Mouse (Mus musculus): ENCODE results near the gene Tmem251.

Tmem251 gene

DNA sequence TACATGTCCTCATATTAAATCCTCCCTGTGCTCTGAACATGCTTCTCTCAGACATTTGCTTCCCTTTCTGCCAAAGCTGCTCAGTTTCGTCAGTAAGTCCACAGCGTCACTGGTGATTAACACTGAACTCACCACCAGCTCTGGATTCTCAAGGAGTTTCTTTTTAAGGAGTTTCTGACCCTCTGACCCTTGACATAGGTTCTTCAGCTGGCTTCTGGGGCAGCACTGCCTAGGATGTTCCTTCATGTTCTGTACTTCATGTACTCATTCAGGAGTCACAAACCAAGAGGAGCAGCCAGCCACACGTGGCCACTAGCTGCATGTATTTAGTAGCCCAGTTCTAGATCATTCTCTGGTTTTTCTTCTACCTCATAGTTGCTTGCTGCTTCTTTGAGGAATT, 4.7 kb downstream of the Tmem251 start:
- intact Hi-C loops (cut with DNase I), result loop anchor here (10.0 kb wide), 1 partner anchor 317 kb away; no protein-coding TSS in a partner anchor

DNA sequence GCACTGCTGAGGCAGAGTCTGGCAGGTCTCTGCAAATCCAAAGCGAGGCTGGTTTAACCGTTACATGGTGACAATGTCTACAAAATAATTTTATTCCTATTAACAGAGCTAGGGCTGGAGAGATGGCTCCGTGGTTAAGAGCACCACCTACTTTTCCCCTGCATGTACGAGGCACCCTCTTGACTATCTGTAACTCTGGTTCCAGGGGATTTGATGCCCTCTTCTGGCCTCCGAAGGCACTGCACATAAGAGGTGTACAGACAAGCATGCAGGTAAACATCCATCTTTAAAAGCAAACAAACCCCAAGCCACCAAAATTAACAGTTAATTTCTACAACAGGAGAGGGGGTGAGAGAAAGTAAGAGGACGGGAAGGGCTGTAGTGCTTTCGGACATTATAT, 12.7 kb downstream of the Tmem251 start:
- intact Hi-C loops (cut with DNase I), result loop anchor here (2.0 to 5.0 kb wide), 2 partner anchors 16 to 121 kb away; partner anchors contain the start of gene Btbd7

DNA sequence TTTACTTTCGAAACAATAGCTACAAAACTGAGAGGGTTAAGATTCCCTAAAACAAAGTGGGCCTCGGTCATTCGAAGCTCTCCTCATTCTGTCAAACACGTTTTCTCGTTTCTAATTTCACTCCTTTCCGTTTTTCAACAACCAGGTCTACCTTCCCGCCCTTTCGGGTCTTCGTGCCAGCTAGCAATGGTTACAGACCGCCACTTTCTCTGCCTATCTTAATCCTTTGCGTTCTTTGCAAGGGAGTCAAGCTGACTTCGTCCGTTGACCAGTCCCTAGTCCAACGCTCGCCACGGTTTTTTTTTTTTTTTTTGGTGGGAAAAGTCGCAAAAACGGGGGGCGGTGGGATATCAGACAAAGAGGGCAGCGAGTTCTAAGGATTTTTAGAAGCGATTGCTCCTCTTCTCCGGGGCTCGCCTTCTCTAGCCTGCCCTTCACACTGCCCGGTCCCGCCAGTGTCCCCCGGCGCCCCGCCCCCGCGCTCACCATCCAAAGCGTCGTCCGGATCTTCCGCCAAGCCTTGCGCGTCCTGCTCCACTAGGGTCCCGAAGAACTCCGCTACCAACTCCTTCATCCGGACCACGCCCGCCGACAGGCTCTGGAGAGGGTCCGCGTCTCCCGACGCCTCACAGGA, 13.6 kb downstream of the Tmem251 start:
- intact Hi-C loops (cut with DNase I), result loop anchor here (2.0 to 5.0 kb wide), 2 partner anchors 16 to 120 kb away; partner anchors contain the start of gene Btbd7

DNA sequence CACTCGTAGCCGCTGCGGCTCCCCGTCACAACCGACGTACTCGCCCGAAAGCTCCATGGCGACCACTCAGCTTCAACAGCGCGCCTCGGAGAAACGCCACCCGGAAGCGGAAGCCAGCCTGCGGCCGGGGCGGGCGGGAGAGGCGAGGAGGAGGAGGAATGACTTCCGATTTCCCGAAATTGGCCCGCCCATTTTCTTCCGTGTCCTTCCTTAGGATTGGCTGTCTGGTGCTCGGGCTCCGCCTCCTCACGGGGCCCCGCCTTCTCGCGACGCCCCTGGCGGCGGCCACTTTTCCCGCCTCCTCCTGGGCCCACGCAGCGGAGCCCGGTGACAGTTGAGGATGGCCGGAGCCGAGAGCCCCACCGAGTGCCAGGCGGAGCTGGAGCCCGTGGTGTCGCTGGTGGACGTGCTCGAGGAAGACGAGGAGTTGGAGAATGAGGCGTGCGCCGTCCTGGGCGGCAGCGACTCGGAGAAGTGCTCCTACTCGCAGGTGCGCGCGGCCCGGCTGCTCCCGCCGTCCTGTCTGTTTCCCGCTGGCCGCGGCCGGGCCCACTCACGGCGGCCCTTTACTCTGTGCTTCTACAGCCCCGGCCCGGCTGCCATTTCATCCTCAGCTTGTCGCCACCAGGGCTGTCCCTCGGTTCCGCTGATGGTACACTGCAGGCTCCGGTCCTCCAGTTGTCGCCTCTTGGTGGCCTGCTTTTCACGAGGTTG, 14.3 kb downstream of the Tmem251 start, which contains the start of the genes Gm28051, Gon7 and Ubr7:
Gene Gm28051, minus strand, starts transcription at position 77 of the 714 bp plus-strand sequence.
Gene Gon7, minus strand, starts transcription at position 115 of the 714 bp plus-strand sequence.
Gene Ubr7, plus strand, starts transcription at position 279 of the 714 bp plus-strand sequence.
- intact Hi-C loops (cut with DNase I), result loop anchor here (2.0 to 5.0 kb wide), 2 partner anchors 17 to 119 kb away; partner anchors contain the start of gene Btbd7

DNA sequence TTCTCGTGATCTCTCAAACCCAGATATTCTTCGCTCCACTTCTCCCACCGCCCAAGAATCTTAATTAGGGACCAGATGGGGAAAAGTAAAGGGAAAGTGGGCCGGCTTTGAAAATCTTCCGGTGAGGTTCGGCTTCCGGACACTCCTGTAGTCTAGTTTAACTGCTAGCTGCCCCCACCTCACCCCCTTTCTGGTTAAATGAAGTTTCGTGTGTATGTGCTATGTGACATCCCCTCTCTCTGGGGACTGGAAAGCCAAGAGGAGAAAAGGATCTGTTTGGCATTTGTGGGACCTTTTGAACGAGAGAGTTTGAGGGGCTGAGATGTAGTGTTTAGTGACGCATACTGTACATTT, 14.8 kb downstream of the Tmem251 start, which contains the start of gene Gm20604:
Gene Gm20604, minus strand, starts transcription at position 270 of the 354 bp plus-strand sequence.
- intact Hi-C loops (cut with DNase I), result loop anchor here (5.0 kb wide), 1 partner anchor 119 kb away; the partner anchor contains the start of gene Btbd7

DNA sequence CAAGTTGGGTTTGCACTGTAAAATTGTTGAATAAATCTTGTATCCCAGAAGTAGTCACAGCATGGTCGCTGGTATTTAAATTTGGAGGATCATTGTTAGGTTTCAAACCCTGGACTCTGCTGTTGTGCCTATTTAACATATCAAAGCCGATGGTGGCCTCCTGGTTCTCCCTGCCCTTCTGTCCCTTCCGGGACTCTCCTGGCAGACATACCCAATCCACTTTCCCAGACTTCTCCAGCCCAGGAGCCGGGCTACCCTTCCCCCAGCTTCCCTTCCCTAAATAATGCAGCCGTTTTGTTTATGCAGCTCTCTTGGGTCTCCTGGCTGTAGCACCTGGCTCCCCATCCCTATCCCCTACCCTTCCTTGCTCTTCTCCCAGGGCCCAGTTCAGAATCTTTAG, 15.4 kb downstream of the Tmem251 start:
- intact Hi-C loops (cut with DNase I), result loop anchor here (5.0 kb wide), 1 partner anchor 118 kb away; the partner anchor contains the start of gene Btbd7

DNA sequence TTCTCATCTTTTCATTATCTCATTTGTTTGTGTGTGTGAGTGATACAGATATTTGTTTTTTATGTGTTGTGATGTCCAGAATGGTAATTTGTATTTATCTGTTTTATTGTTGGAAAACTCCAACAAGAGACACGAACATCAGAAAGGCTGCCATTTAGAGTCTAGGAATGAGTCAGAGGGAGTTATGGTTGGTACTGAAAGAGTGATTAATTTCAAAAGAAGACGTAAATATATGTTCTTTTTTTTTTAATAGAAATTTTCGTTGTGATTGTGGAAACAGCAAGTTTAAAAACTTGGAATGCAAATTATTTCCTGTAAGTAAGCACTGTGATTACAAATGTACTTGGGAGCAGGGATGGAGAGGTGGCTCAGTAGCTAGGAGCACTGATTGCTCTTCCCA, 18.1 kb downstream of the Tmem251 start:
- intact Hi-C loops (cut with DNase I), result no loop called here

DNA sequence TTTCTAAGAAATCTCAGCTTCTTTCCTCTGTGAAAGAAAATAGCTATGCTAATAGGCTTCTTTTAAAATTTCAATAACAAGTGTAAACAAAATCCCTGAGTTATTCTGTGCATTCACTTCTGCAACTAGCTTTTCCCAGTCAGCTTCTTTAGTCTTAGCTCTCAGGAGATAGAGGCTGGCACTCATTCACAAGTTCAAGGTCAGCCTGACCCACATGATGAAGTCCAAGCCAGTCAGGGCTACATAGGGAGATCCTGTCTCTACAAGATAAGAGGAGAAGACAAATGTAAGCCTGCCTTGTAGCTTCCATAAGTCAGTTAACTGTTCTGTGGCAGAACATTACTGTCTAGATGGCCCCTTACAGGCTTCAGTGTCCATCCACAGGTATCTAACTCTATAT, 20.1 kb downstream of the Tmem251 start:
- intact Hi-C loops (cut with DNase I), result no loop called here

DNA sequence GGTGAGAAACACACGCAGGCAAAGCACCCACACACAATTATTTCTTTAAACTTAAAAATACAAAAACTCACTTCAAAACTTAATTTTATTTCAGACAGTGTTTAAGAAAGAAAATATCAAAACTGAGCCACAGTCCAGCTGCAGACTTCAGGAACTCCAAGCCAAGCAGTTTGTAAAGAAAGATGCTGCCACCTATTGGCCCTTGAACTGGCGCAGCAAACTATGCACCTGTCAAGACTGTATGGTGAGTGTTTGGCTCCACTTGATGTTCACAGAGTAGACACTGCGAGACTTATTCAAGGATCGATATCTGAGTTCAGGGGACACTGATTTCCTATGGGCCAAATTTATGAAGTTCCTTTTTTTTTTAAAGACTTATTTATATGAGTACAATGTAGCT, 25.4 kb downstream of the Tmem251 start:
- intact Hi-C loops (cut with DNase I), result no loop called here

DNA sequence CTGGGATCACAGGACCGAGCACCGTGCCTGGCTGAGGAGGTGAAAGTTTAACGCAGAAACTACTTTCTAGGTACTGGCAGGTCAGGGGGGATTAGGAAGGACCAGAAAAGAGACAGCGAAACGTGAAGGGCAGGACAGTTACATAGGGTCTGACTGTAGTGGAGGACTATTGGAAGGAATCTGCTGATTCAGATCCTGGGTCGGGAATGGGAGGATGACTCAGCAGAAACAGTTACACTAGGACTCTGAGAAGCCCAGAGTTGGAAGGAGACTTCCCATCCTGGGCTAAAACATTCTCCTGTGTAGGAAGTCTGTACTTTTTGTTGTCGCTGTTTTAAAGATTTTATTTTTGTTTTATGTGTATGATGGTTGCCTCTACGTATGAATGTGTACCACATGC, 28.0 kb downstream of the Tmem251 start:
- intact Hi-C loops (cut with DNase I), result no loop called here

DNA sequence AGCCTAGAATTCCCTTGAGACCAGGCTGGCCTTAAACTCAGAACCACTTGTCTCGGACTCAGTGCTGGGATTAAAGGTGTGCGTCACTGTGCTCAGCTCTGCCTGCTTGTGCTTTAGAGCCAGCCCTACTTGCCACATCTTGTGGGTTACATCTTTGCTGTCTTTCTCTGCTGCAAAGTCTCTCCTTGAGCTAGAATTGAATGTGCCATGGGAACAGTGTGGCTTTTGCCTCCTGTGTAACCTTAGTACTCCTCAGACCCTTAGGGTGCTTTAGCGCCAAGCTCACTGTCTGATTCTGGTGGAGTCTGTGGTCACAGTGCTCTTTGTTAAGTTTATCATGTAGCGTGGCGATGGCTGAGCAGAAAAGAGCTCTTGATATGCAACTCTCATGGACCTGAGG, 29.1 kb downstream of the Tmem251 start:
- intact Hi-C loops (cut with DNase I), result no loop called here

DNA sequence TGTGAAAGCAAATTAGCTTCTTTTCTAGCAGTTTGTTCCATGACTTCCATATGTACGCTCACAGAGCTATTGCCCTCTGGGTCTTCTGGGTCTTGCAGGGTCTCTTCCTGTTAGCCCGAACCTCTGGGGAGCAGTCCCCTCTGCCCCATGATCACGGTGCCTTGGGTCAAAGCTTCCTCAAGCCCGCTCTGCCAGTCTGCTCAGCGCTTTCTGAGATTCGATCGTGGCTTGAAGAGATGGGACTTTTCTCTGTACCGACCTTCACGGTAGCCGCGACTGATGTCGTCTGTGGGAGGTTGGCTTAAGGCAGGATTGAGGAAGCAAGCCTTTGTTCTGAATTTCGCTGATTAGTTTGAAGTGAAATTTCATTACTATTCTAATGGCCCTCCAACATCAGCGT, 32.5 kb downstream of the Tmem251 start:
- intact Hi-C loops (cut with DNase I), result no loop called here

DNA sequence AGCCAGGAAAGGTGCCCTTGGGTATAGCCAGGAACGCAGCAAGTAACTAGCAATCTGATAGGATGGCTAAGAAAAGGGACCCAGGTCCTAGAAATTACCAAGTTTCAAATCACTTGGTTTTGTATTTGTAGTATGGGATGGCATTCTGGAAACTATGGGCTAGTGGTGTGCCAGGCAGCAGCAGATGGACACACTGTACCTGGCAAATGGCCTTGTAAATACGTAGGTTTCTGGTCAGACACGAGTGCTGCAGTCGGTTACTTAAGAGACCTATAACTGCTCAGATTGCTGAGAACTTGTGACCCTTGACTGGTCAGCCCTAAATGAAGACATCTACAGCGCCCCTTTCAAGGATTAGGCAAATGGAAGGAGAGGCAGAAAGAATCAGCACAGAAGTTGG, 34.6 kb downstream of the Tmem251 start:
- intact Hi-C loops (cut with DNase I), result no loop called here

DNA sequence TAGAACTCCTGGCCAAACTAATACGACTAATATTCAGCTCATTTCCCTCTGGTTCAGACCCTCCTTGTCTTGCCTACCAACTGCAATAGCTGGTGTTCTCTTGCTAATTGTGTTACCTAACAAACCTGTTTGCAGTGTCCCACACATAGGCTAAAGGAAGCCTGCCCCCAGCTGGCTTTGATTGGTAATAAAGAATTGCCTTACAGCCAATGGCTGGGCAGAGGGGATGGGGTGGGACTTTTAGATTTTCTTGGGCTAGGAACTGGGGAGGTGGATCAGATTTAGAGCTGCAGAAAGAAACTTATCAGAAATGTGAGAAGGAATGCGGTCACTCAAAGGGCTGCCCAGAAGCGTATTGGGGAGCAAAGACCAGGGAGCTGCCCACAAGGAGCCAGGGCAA, 35.9 kb downstream of the Tmem251 start:
- intact Hi-C loops (cut with DNase I), result no loop called here

DNA sequence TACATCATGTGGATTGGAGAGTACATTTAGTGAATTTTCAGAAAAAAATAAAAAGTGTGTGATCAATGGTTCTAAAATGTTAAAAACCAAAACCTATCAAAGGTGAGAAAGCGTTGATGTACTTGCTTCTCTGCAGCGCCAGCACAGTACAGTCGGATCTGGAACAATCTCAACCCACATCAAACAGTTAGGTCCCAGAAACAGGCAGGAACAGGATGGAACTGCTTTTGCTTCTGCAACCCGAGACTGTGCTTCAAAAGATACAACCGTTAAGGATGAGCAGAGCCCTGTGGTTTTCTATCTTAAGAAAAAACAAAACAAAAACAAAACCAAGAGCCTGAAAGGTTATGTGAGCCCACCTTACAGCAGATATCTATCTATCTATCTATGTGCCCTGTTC, 39.3 kb downstream of the Tmem251 start:
- intact Hi-C loops (cut with DNase I), result no loop called here

DNA sequence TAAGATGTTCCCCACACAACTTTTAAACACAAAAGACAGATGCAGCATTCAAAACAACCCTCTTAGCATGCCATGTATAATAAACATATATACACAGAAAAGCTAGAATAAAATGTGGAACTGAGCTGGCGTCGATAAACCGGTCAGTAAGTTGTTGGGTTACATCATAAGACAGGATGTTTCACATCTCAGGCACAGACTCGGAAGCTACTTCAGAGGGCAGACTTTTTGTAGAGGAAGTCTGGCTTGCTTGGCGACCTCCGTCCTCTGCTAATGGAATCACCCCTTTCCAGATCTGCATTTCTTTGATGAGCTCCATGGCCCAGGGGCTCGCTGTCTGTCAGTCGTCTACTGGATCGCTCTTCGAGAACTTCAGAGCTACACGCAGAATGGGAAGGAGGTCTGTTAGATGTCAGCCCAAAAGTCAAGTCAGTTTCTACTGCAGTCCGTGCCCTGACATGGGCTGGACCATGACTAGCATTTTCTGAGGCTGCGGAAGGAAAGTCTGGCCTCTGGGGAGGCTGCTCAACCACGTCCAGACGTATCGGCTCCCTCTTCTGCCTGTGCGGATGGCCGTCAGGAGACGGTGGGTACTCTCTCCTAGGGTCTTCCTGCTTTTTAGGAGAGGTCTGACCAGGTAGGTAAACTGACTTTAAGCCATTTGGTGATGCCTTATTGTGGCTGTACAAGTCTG, 41.5 kb downstream of the Tmem251 start:
- intact Hi-C loops (cut with DNase I), result no loop called here

DNA sequence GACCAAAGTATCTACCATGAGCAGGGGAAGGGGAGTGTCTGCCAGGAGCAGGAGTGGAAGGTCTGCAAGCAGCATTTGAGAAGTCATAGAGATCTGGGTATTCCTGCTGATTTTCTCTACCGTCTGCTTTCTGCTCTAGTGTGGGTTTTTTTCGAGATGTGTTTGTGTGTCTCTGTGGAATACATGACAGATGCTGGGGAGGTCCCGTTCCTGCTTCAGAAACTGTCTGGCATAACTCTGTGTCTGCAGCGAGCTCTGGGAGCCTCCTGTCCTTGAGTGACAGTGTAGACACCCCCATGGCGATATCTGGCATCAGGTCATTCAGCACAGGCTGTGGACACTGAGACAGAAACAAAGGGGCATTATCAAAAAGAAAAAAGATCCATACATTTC, 42.0 kb downstream of the Tmem251 start:
- intact Hi-C loops (cut with DNase I), result no loop called here

DNA sequence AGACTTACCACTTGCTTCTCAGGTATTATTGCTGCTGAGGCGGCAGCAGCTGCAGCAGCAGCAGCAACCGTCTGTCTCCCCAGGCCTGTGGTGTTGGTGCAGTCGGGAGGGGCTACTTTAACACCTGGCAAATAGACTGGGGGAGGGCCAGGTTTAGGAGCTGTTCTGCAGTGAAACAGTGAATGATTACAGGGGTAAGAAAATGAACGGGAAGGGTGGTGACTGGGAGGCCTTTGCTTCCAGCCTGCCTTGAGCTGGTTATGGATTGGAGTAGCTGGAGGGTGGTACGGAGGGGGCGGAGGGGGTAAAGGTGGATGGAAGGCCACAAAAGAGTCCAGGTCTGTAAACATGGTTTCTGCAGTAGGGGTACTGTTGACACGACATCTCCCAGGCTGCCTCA, 44.4 kb downstream of the Tmem251 start:
- intact Hi-C loops (cut with DNase I), result no loop called here
